Mouse (Mus musculus) embryo, embryonic 10 days (tissue): ENCODE results near the gene Atp5g2.

Experiments used
- DNase-seq: peaks from one replicate; pipeline ENCODE4 v3.0.0-alpha.2; 2015; ENCODE audit warnings: low spot score

Atp5g2 gene

GRCm38 (mm10) chr15:102672215-102673071, at the start of gene Atp5g2:
Gene Atp5g2 (minus strand): TSS chr15:102672352.
- DNase-seq: peak; percentile 51

GRCm38 (mm10) chr15:102721016-102721898, 49.1 kb upstream of the Atp5g2 start:
- DNase-seq: no peak

GRCm38 (mm10) chr15:102716132-102716531, 44.0 kb upstream of the Atp5g2 start:
- DNase-seq: peak; percentile 13

- DNase-seq: no peak
These were observed 35.7 kb upstream of the Atp5g2 start for GRCm38 (mm10) chr15:102707736-102708269.

GRCm38 (mm10) chr15:102705923-102706503, 33.9 kb upstream of the Atp5g2 start:
- DNase-seq: no peak

GRCm38 (mm10) chr15:102705226-102705894, 33.2 kb upstream of the Atp5g2 start:
- DNase-seq: no peak

GRCm38 (mm10) chr15:102704806-102705205, 32.7 kb upstream of the Atp5g2 start:
- DNase-seq: no peak

- DNase-seq: no peak
These were observed 30.8 kb upstream of the Atp5g2 start for GRCm38 (mm10) chr15:102702972-102703371.

- DNase-seq: peak; percentile 81
These were observed 26.0 kb upstream of the Atp5g2 start for GRCm38 (mm10) chr15:102698193-102698592.

- no peak for DNase-seq
These were observed 24.7 kb upstream of the Atp5g2 start for GRCm38 (mm10) chr15:102696899-102697298.

GRCm38 (mm10) chr15:102693600-102693999, 21.4 kb upstream of the Atp5g2 start:
- DNase-seq: peak; percentile 87

GRCm38 (mm10) chr15:102692991-102693411, 20.8 kb upstream of the Atp5g2 start:
- DNase-seq: peak; percentile 85

- DNase-seq: peak; percentile 49
These were observed 20.2 kb upstream of the Atp5g2 start for GRCm38 (mm10) chr15:102692321-102692804.

GRCm38 (mm10) chr15:102685791-102686190, 13.6 kb upstream of the Atp5g2 start:
- DNase-seq: peak; percentile 18

GRCm38 (mm10) chr15:102683670-102684069, 11.5 kb upstream of the Atp5g2 start:
- DNase-seq: peak; percentile 62

- no peak for DNase-seq
These were observed 4.2 kb upstream of the Atp5g2 start for GRCm38 (mm10) chr15:102676345-102676744.

GRCm38 (mm10) chr15:102673548-102673947, 1.4 kb upstream of the Atp5g2 start:
- peak; percentile 91 for DNase-seq

GRCm38 (mm10) chr15:102671721-102672214, 384 bp downstream of the Atp5g2 start:
- peak; percentile 92 for DNase-seq

GRCm38 (mm10) chr15:102670767-102671575, 1.2 kb downstream of the Atp5g2 start:
- DNase-seq: peak; percentile 98

- DNase-seq: no peak
These were observed 1.9 kb downstream of the Atp5g2 start for GRCm38 (mm10) chr15:102670281-102670680.
